Mouse (Mus musculus) liver, embryonic 14.5 days (tissue): ENCODE results near the gene Wfikkn2.

Source experiments
- CTCF ChIP-seq: IDR thresholded peaks from 2 replicates; pipeline ENCODE4 v1.5.1; 2016; ENCODE audit warnings: antibody characterized with exemption, low read depth, control low read depth
- EP300 ChIP-seq: IDR thresholded peaks from 2 replicates; pipeline ENCODE4 v1.6.1; 2016; ENCODE audit warnings: antibody characterized with exemption, low read depth

DNA sequence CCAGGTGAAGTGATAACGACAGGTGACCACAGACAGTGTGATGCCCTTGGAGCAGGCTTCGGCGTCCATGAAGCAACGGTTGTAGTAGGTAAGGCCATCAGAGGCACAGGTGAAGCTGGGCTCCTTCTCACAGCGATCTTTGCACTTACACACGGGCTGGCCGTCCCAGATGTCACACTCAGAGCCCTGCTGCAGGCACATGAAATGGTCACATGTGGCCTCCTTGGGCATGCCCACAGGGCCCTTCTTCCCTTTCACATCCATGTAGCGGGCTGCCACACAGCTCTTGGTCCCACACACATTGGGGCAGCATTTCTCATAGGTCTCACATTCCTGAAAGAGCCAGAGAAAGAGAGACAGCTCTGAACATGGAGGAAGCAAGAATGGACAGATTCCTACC lies 7.0 kb downstream of the Wfikkn2 start:
- no peak for TF ChIP-seq EP300
- no peak for TF ChIP-seq CTCF
